Mouse (Mus musculus) kidney, adult 2 months (tissue): ENCODE measurements around the gene Olfr710.
"Not testable (repeated sequence)": the region's sequence is repeated elsewhere in the genome, so short reads cannot be mapped to it uniquely, and the experiment has no call there.

Experiments
- CTCF ChIP-seq: fragments of 200-500 bp; conservative IDR thresholded peaks from 2 replicates; pipeline ENCODE4 v1.5.1; 2011; ENCODE audit warnings: low read depth, mild to moderate bottlenecking, control low read depth, low read length, moderate library complexity, mixed read lengths; ENCODE audit not compliant: insufficient read depth, insufficient read length
- POLR2A ChIP-seq: fragments of 200-500 bp; IDR thresholded peaks from one replicate; pipeline ENCODE4 v1.6.1; 2011; ENCODE audit warnings: low read depth, low read length, control low read depth

- TF ChIP-seq CTCF, POLR2A: not testable (repeated sequence)
Observed at GRCm38 (mm10) chr7:106920961-106921360, 27.2 kb downstream of the Olfr710 start.
